Mouse (Mus musculus) kidney, embryonic 15.5 days (tissue): ENCODE results near the gene Rngtt. TPM values are rescaled to one million over a fixed set of nuclear protein-coding genes. Genes with fewer than 3 reads are reported as not detected.

ENCODE experiments used
- ATAC-seq: fragments of 200-750 bp; cut with Nextera tagmentation; replicated peaks from 2 replicates; pipeline ENCODE4 v1.8.0; 2017; ENCODE audit warnings: moderate TSS enrichment; ENCODE audit not compliant: low FRiP score
- H3K27ac ChIP-seq: fragments of 300-500 bp; sonication (generic); 2 replicates; pipeline ENCODE4 v1.5.1; 2015; ENCODE audit warnings: mild to moderate bottlenecking, inconsistent platforms
- H3K27me3 ChIP-seq: fragments of 300-500 bp; sonication (generic); 2 replicates; pipeline ENCODE4 v1.6.1; 2015; ENCODE audit warnings: inconsistent platforms
- H3K36me3 ChIP-seq: fragments of 300-500 bp; sonication (generic); 2 replicates; pipeline ENCODE4 v1.6.1; 2015; ENCODE audit warnings: inconsistent platforms
- H3K4me1 ChIP-seq: fragments of 300-500 bp; sonication (generic); 2 replicates; pipeline ENCODE4 v1.6.1; 2015; ENCODE audit warnings: inconsistent platforms
- H3K4me2 ChIP-seq: fragments of 300-500 bp; sonication (generic); 2 replicates; pipeline ENCODE4 v1.6.1; 2015; ENCODE audit warnings: moderate library complexity, mild to moderate bottlenecking, inconsistent platforms
- H3K4me3 ChIP-seq: fragments of 300-500 bp; sonication (generic); replicated peaks from 2 replicates; pipeline ENCODE4 v1.5.1; 2015; ENCODE audit warnings: mild to moderate bottlenecking, inconsistent platforms
- H3K9ac ChIP-seq: fragments of 300-500 bp; sonication (generic); 2 replicates; pipeline ENCODE4 v1.6.1; 2015; ENCODE audit warnings: mild to moderate bottlenecking, inconsistent platforms
- H3K9me3 ChIP-seq: fragments of 300-500 bp; sonication (generic); replicated peaks from 2 replicates; pipeline ENCODE4 v1.6.1; 2016; ENCODE audit warnings: inconsistent platforms
- WGBS: fragments of 180-500 bp; shearing (Covaris S2); methylation state at CpG from one replicate; pipeline ENCODE4 v1.1.7; 2015; ENCODE audit warnings: mixed read lengths; 5-methylcytosine and 5-hydroxymethylcytosine counted together
- polyA plus RNA-seq: library from polyadenylated mRNA; unstranded; fragments of >200 nt; fragmentation: Nextera tagmentation; extraction: Ambion mirVana; gene quantifications from 2 replicates; pipeline ENCODE4 v1.2.1, GENCODE M21; 2015

Gene Rngtt
- polyA plus RNA-seq, 1 experiment from 2014 or later = 25.3 TPM

DNA sequence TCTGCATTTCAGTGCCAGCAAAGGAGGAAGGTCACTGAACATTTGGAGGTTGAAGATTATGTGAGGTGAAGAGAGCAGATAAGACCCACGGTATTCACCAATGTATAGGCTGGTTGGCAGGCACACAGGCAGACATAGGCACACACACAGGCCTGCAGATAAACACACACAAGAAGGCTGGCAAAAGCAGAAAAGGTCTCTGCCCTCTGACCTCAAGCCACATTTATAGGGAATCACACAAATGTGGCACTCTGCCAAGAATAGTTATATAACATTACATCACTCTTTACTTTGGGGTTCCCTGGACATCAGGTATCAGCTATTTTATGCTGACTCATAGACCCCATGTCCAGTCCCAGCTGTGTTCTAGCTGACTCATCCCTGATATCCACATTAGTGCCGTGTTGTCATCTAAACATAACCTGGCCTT lies 156.9 kb downstream of the Rngtt start:
- Histone ChIP-seq H3K27me3 (no peaks in the 10 kb centered on the region), H3K9me3 (no peaks in the 10 kb centered on the region), H3K4me2 (no peak overlapping the region), H3K4me3 (no peak overlapping the region), H3K27ac (no peak overlapping the region), H3K9ac (no peak overlapping the region), H3K4me1 (no peaks in the 10 kb centered on the region), H3K36me3 (0 out of 2 replicates have a peak, but pooled peaks cover 6% of the 10 kb centered on the region)
- 79% methylated on average over 2 of the region's 2 CpGs for WGBS
- peak; percentile 79; the same call in 1 of the 2 replicates for ATAC-seq

DNA sequence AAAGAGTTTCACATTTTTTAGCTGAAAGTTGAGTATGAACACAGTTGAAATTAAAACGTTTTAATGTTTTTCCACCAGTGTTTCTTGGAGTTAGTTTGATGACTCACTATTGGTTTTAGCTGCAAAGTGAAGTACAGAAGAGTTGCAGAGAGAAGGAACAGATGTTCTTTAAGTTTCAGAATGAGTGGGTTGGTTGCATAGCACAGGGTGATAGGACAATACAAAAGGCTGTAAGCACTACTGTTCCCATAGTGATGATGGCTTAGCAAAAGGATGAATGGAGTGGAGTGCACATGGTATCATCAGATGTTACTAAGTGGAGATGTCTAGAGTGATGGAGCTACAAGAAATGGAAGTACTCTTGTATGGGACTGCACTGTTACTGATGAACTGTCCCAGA lies 157.5 kb downstream of the Rngtt start:
- Histone ChIP-seq H3K4me2 (no peak overlapping the region), H3K4me1 (no peaks in the 10 kb centered on the region), H3K4me3 (no peak overlapping the region), H3K36me3 (no peaks in the 10 kb centered on the region), H3K9me3 (no peaks in the 10 kb centered on the region), H3K27me3 (no peaks in the 10 kb centered on the region), H3K9ac (no peak overlapping the region), H3K27ac (no peak overlapping the region)
- 80% methylated on average over 1 of the region's 1 CpGs for WGBS
- ATAC-seq = no peak

DNA sequence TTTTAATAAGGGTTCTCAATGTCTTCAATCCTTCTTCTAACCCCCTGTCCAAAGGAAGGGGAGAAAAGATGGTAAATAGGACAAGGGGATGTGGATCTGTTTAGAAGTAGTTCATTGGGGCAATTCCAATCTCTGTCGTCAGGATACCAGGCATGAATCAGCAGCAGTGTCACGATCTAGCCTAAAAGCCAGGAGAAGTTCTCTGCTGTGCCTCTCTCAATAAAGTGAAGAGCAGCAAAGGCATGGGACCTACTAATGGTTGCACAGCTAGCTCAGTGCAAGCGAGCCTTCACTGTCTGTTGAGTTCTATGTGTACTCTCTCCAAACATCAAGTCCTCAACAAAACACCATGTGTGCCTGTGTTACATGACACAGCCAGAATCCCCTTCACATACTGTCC lies 158.0 kb downstream of the Rngtt start:
- 88% methylated on average over 3 of the region's 3 CpGs for WGBS
- no peaks in the 10 kb centered on the region for H3K36me3 ChIP-seq
- H3K9me3 ChIP-seq = no peaks in the 10 kb centered on the region

DNA sequence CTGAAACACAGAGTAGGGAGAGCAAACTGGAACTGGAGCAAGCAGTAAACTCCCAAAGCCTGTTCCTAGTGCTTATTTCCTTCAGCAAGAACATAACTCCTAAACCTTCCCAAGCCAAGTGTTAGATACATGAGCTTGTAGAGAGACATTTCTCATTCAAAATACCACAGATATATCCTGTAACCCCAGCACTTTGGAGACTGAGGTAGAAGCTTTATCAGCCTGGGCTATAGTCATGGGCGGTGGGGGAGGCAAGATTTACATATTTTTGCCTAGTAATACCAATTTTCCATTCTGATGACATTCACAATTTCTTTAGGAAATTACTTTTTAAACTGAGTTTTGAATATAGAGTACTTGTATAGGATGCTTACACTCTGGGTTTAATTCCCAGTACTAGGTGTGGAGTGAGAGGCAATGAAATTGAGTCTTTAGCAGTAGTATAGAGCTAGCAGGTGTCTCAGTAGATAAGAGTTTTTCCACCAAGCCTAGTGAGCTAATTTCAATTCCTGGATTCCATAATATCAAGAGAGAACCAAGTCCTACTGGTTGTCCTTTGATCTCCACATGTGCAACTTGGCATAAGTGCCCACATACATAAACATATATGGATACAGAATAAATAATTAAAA lies 160.7 kb downstream of the Rngtt start:
- H3K9ac ChIP-seq = no peak overlapping the region
- H3K27me3 ChIP-seq = no peaks in the 10 kb centered on the region
- H3K4me3 ChIP-seq = no peak overlapping the region
- no peaks in the 10 kb centered on the region for H3K36me3 ChIP-seq
- 95% methylated on average over 1 of the region's 1 CpGs for WGBS
- ATAC-seq = no peak
- no peaks in the 10 kb centered on the region for H3K4me1 ChIP-seq
- no peak overlapping the region for H3K27ac ChIP-seq
- no peak overlapping the region for H3K4me2 ChIP-seq
- H3K9me3 ChIP-seq = no peaks in the 10 kb centered on the region

More for the DNA sequence above, 158.0 kb downstream of the Rngtt start:
- H3K4me1 ChIP-seq = no peaks in the 10 kb centered on the region
- ATAC-seq = no peak
- no peak overlapping the region for H3K4me3 ChIP-seq
- H3K27ac ChIP-seq = no peak overlapping the region
- H3K4me2 ChIP-seq = no peak overlapping the region
- H3K27me3 ChIP-seq = no peaks in the 10 kb centered on the region
- H3K9ac ChIP-seq = no peak overlapping the region

DNA sequence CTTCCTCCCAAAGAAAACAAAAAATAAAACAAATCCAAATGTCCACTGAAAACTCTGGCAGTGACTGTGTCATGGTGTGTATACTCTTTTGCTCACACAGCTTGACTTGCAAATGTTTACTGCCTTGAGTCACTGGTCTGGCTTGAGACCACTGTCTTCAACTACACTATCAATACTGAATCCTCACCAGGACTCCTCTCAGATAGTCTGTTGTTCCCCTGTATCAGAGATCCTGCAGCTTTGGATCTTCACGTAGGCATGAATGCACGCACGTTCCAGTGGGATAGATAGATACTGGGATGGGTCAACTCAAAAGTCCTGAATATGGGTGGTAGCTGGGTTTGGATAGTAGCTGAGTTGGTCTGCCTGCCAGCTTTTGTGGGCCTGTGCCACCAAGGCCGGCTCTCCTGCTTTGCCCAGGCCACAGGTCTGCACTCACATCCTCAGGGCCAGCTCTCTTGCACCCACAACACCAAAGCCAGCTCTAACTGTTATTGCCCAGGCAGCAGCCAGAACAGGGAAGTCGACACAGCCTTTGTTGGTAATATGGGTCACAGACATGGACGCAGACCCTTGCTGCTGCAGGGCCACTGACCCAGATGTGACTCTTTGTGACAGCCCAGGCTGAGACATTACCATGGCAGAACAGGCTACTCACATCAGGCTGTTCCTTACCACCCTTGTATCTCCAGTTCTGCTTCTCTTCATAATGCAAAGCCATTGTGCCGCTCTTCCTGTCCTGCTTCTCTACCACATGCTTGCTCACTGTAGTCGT lies 168.1 kb downstream of the Rngtt start:
- H3K4me1 ChIP-seq = no peaks in the 10 kb centered on the region
- H3K27me3 ChIP-seq = no peaks in the 10 kb centered on the region
- ATAC-seq = no peak
- no peak overlapping the region for H3K4me2 ChIP-seq
- H3K4me3 ChIP-seq = no peak overlapping the region
- 92% methylated on average over 8 of the region's 8 CpGs for WGBS
- H3K27ac ChIP-seq = no peak overlapping the region
- H3K9ac ChIP-seq = no peak overlapping the region
- 0 out of 2 replicates have a peak, but pooled peaks cover 3% of the 10 kb centered on the region for H3K36me3 ChIP-seq
- H3K9me3 ChIP-seq = no peaks in the 10 kb centered on the region

DNA sequence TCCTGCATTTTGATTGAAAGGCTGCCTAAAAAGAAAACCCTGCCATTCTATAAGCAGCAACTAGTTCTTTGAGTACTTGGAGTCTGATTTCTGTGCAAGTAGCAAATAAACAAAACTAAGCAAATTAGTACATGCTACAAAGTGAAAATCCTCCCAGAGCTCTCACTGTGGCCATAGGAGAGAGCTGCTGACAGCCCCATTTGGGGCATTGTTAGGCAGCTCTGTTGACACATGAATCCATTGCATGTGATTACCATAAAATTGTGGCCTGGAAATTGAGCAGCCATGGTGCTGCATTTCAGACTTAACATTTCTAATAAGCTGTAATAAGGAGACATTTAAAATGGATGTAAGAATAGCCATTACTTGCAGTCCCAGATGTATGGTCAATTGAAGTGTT lies 171.6 kb downstream of the Rngtt start:
- Histone ChIP-seq H3K36me3 (0 out of 2 replicates have a peak, but pooled peaks cover 3% of the 10 kb centered on the region), H3K4me2 (no peak overlapping the region), H3K9me3 (no peaks in the 10 kb centered on the region), H3K4me3 (no peak overlapping the region), H3K4me1 (no peaks in the 10 kb centered on the region), H3K27ac (no peak overlapping the region), H3K9ac (no peak overlapping the region), H3K27me3 (no peaks in the 10 kb centered on the region)
- ATAC-seq = no peak

DNA sequence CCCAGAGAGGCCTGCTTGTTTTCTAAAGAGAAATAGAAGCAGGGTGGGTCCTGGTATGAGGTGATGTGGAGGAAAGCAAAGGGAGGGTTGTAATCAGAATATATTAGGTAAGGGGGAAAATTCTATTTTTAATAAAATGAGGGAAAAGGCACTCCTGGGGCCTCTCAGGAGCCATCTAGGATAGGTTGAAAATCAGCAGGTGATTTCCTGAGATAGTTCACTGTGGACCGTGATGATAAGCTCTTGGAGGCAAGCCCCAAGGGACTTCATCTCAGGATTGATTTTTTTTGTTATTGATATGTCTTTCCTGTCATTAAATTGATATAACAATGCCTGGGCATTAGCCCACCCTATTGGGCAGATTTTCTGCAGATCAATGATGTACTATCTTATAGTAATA lies 175.9 kb downstream of the Rngtt start:
- WGBS = 86% methylated on average over 1 of the region's 1 CpGs
- no peak overlapping the region for H3K9ac ChIP-seq

DNA sequence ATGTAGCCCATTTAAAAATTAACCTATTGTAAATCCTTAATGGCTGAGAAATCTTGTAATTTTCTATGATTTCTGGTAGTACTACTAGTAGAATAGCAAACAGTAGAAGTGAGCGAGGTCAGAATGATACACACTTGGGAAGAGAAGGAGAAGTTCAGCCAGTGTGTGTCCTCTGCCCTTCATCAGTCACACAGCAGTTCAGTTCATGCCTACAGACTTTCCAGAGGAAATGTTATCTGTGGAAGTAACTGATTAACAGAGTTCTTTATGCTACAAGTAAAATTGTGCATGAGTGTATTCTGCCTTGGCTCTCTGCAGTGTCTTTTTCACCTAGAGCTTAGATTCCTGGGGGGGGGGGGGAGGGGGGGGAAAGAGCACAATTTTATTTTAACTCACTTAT lies 181.0 kb downstream of the Rngtt start:
- Histone ChIP-seq H3K27ac (no peak overlapping the region), H3K36me3 (no peaks in the 10 kb centered on the region), H3K4me3 (no peak overlapping the region), H3K27me3 (no peaks in the 10 kb centered on the region), H3K4me1 (no peaks in the 10 kb centered on the region), H3K4me2 (no peak overlapping the region), H3K9me3 (no peaks in the 10 kb centered on the region), H3K9ac (no peak overlapping the region)
- WGBS = 88% methylated on average over 1 of the region's 1 CpGs
- no peak; the same call in 1 of the 2 replicates for ATAC-seq

More for the DNA sequence above, 175.9 kb downstream of the Rngtt start:
- H3K4me3 ChIP-seq = no peak overlapping the region
- no peaks in the 10 kb centered on the region for H3K27me3 ChIP-seq
- no peak overlapping the region for H3K27ac ChIP-seq
- no peaks in the 10 kb centered on the region for H3K4me1 ChIP-seq
- H3K36me3 ChIP-seq = no peaks in the 10 kb centered on the region
- H3K4me2 ChIP-seq = no peak overlapping the region
- no peaks in the 10 kb centered on the region for H3K9me3 ChIP-seq
- ATAC-seq = no peak

DNA sequence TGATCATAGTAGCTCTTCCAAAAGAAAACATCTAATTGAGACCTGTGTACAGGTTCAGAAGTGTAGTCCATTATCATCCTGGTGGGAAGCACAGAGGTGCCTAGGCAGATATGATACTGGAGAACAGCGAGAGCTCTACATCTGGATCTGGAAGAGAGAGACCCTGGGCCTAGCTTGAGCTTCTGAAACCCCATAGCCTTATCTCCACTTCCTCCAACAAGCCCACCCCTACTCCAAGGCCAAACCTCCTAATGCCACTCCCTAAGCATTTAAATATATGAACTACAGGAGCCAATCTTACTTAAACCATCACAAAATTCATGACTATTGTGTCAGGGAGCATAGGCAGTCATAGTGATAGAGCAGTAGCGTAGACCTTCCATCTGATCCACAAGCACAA lies 184.3 kb downstream of the Rngtt start:
- Histone ChIP-seq H3K36me3 (no peaks in the 10 kb centered on the region), H3K4me1 (no peaks in the 10 kb centered on the region), H3K9ac (no peak overlapping the region), H3K4me2 (no peak overlapping the region), H3K27me3 (no peaks in the 10 kb centered on the region), H3K27ac (no peak overlapping the region), H3K9me3 (no peaks in the 10 kb centered on the region), H3K4me3 (no peak overlapping the region)
- no peak for ATAC-seq
- WGBS = 100% methylated on average over 2 of the region's 2 CpGs

DNA sequence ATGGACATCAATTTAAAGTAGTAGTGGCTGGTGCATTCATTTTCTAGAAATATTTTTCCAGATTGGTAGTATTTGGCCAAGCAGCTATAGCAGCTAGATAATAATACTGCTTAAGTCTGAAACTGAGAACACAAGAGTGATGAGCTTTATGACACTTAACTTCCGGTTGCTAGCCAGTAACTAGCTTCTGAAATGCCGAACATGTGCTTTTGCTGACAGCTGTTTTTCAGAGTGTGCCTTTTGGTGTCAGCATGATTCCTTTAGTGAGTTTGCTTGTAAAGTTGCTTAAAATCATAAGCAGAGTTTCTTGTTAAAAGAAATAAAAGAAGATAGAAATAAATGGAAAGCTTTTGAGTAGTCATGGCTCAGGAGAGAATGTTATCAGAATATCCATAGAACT lies 186.9 kb downstream of the Rngtt start:
- WGBS = 59% methylated on average over 2 of the region's 2 CpGs
- H3K4me1 ChIP-seq = no peaks in the 10 kb centered on the region
- H3K4me2 ChIP-seq = no peak overlapping the region
- H3K4me3 ChIP-seq = no peak overlapping the region
- no peak overlapping the region for H3K9ac ChIP-seq
- ATAC-seq = no peak
- H3K36me3 ChIP-seq = peaks cover 5% of the 10 kb centered on the region
- no peaks in the 10 kb centered on the region for H3K9me3 ChIP-seq
- H3K27me3 ChIP-seq = no peaks in the 10 kb centered on the region
- H3K27ac ChIP-seq = no peak overlapping the region

DNA sequence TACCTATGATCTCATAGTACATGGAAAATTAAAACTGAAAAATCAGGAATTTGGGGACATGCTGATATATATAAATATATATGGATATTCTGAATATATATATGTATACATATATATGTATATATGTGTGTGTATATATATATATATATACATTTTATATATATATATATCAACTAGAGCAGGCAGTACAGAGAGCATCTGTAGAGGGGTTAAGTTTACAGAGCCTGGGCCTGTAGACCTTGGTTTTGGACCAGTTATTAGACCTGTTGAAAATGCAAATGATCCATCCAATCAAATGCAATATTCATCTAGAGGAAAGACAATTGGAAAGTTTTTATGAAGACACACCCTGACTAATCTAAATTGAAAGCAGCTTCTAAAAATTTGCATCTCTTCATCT lies 187.5 kb downstream of the Rngtt start:
- Histone ChIP-seq H3K36me3 (peaks cover 5% of the 10 kb centered on the region), H3K27ac (no peak overlapping the region), H3K27me3 (no peaks in the 10 kb centered on the region), H3K4me2 (no peak overlapping the region), H3K9me3 (no peaks in the 10 kb centered on the region), H3K9ac (no peak overlapping the region), H3K4me1 (no peaks in the 10 kb centered on the region), H3K4me3 (no peak overlapping the region)
- ATAC-seq = no peak

DNA sequence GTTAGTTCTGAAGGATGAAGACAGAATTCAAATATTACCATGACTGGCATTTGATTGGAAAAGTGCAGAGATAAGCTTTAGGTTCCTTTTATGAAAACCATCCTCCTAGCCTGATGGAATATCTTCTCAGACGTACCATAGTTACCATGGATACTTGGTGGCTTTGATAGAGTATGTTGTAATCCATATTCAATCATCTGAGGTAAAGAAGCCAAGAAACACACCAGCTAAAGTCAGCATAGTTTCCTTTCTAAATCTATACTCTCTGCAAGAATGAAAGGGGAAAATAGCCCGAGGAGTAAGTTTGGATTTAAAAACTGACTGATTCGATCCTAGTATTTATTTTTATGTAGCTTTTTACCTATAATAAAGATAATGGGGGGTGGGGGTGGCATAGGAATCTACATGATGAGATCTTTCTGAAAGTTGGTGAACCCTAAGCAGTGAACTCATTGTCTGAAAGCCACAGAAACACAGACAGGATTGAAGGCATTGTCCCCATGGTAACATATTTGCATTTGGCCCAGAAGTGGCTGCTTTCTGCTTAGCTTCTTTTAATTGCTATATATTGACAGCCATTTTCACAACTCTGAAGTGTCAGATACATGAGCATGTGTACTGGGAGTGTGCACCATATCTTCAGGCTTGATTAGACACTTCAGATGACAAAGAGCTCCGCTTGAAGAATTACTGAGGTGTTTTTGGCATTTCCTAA lies 188.2 kb downstream of the Rngtt start:
- Histone ChIP-seq H3K4me1 (no peaks in the 10 kb centered on the region), H3K4me2 (no peak overlapping the region), H3K27me3 (no peaks in the 10 kb centered on the region), H3K9ac (no peak overlapping the region), H3K4me3 (no peak overlapping the region), H3K27ac (no peak overlapping the region), H3K9me3 (no peaks in the 10 kb centered on the region), H3K36me3 (peaks cover 9% of the 10 kb centered on the region)
- WGBS = 89% methylated on average over 4 of the region's 4 CpGs
- ATAC-seq = no peak
